Mouse (Mus musculus): ENCODE measurements around the gene Zfp36l1.
A peak's percentile ranks its signal among the peaks of the same experiment; 100 is the strongest.

Gene Zfp36l1

DNA sequence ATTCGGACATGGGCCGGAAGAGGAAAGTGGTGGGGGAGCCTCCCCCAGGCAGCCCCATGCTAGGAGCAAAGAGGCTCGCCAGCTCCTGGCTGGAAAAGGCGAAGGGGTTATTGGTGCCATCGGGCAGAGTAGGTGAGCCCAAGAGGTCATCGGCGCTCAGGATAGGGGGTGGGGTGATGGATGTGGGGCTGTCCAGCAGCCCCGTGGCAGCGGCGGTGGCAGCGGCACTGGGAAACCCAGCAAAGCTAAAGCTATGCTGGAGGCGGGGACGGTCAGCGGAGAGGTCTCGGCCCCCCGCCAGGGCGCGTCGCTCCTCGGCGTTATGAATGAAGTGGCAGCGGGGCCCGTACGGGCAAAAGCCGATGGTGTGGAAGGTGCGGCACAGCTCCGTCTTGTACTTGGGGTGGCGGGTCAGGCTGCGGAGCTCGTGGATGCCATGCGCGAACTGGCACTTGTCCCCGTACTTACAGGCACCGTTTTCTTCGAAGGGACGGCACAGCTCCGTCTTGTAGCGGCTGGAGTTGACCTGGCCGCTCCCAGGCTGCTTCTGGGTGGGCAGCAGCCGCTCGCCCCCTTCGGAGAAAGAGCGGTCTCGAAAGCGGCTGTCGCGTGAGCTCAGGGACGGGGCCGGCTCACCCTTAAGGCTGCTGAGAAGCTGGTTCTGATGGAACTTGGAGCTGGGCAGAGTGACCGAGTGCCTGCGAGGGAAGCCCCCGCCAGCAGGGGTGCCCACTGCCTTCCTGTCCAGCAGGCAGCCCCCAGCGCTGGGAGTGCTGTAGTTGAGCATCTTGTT lies 2.9 kb downstream of the Zfp36l1 start:
- DNase-seq (ENCODE audit: low spot score in 2 of 2): peak in 1 of 2 experiments; percentile 38

DNA sequence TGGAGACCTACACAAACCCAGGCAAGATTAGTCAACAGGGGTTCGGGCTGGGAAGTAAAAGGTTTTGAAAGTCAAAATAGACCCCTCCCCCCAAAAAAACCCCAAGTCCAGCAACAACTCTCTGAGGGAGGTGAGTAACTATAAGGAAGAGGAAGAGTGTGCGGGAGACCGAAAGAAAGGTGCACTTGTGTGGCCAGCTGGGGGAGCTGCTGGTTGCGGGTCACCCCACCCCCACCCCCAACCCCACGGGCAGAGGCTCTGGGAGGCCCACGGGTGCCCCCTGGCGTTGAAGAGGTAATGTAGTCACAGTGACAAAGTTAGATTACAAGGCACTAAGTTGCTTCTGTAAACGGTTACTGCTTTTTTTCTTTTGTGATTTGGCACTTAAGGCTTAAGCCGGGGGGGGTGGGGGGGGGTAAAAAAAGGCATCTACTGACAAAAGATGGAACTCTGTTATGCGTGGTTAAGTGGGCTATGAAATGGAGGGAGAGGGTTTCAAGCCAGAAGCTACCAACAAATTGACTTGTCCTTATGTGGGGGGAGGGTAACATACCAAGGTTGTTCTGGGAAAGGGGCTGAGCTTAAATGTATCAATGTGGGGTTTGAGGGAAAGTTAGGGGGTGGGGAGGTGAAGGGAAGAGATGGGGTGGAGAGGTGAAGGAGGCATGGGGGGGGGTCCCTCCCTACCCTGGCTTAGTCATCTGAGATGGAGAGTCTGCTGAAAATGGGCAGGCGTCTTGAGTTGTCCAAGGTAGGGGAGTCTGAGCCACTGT lies 3.7 kb downstream of the Zfp36l1 start:
- DNase-seq (ENCODE audit: low spot score in 2 of 2): peak; percentile 60 to 77

DNA sequence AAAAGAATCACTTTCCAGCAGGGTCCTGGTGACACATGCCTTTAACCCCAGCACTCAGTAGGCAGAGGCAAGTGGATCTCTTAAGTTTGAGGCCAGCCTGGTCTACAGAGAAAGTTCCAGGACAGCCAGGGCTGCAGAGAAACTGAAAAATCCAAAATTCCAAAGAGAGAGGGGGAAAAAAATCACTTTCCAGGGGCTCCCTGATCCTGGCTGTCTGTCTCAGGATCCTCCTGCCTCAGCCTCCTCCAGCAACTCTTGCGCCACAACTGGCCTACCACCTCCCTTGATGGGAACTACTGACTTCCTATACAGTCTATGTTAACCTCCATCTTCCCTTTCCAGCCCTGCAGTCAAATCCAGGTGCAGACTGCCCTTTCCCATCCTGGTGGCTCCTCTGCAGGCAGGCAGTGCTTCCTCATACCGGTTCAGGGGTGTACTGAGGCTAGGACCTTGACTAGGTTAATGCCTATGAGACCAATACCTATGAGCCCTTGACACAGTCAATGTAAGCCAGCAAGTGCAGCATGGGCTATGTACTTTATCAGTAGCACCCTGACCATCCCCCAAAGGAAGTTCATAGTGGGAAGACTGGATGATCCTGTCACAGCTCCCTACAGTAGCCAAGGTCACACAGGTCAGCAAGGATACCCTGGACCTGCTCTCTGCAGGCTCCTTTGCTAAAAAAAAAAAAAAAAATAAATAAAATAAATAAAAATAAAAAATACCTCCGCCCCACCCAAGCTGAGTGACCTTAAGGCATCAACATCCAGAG lies 5.7 kb downstream of the Zfp36l1 start:
- no peak for DNase-seq (ENCODE audit: low spot score in 2 of 2)

DNA sequence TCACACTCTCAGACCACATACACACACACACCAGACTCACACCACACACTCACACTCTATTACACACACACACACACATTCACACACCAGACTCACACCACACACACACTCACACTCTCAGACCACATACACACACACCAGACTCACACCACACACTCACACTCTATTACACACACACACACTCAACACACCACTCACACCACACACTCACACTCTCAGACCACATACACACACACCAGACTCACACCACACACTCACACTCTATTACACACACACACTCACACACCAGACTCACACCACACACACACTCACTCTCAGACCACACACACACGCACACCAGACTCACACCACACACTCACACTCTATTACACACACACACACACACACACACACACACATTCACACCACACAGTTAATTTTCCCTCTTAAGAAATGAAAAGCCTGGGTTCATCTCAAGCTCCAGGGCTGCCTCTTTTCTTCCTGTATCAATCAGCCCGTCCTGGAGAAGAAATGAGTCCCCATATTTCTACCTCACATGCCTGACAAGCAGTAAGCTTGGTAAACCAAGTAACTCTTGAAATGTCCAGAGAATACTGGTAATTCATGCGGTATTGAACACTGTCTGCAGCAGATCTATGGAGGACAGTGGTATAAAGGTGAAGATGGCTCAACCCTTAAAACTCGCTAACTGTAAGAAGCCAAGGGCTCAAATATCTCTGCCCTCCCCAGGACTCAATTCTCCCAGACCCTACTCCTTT lies 6.5 kb downstream of the Zfp36l1 start:
- no peak for DNase-seq (ENCODE audit: low spot score in 2 of 2)

DNA sequence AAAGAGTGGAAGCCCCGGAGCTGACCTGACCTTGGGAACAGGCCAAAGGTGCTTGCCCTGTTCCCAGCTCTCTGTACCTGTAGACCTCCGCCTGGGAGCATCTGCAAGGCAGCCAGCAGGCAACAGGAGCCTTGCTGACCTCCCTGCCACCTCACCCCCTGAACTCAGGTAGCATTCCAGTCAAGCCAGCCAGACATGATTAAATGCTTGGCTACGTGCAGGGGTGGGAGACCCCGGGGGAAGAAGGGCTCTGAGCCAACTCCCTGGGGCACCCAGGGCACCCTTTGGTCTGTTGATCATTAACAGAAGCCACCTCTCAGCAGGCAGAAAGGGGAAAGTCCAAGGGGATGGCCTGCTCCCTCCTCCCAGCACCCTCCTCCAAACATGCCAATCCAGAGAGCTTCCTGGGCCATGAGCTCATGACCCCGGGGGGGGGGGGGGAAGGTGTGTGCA lies 9.3 kb downstream of the Zfp36l1 start:
- DNase-seq (ENCODE audit: low spot score in 2 of 2): peak; percentile 73 to 78

DNA sequence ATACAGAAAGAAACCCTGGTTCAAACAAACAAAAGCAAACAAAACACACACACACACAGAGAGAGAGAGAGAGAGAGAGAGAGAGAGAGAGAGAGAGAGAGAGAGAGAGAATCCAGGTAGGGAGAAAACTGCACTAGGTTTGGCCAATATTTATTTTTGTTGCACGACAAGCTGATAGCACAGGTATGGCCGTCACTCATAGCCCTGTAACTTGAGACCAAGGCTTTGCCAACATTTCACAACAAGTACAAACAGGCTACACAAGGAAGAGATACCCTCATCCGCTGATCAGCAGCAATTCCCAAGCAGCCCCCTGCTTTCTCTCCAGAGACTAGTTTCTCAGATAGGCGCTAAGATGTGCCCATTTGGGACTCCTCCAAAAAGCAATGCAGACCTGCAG lies 9.7 kb downstream of the Zfp36l1 start:
- DNase-seq (ENCODE audit: low spot score in 2 of 2): no peak

DNA sequence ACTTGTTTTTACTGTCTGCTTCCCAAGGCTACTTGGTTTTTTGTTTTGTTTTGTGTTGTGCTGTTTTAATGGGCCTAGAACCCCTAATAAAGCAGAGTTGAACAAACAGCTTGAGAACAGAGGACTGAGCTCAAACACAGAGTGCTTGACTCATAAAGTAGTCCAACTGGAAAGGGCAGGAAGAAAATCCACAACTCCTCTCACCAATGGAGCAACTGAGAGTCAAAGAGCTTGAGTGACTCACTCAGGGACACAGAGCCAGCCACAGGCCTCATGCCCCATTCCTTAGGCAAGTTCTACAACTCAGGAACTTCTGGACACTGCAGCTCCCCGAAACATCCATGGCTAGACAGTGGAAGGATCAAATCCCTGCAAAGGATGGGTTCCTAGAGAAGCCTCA lies 14.0 kb downstream of the Zfp36l1 start:
- no peak for DNase-seq (ENCODE audit: low spot score in 2 of 2)

DNA sequence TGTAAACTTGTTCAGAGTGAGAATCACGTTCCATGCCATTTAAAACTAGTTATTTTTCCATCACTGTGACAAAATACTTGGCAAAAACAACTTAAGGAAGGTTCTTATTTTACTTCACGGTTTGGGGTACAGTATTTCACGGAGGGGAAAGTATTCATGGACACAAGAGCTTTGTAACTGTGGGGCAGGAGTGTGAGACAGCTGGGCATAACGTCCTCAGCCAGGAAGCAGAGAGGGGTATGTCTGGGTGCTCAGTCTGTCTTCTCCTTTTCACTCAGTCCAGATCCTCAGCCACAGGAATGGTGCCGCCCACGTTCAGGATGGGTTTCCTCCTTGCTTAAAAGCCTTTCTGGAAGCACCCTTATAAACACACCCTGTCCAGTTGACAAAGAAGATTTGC lies 16.1 kb downstream of the Zfp36l1 start:
- DNase-seq (ENCODE audit: low spot score in 2 of 2): no peak

DNA sequence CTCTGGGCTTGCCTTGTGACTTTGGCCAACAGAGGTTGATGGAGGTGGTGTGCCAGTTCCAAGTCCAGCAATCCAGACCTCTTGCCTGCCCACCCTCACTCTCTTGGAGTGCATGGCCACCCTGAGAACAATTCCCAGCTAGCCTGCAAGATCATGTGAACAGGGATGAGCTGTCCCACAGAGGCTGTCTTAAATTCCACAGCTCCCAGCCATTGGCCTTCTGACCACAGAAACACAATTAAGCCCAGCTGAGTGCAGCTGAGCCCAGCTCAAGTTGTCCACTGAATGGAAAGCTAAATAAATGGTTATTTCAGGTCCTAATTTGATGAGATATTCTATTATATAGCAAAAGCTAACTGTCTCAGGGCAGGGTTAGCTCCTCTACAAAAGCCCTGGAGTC lies 20.0 kb downstream of the Zfp36l1 start:
- no peak for DNase-seq (ENCODE audit: low spot score in 2 of 2)

DNA sequence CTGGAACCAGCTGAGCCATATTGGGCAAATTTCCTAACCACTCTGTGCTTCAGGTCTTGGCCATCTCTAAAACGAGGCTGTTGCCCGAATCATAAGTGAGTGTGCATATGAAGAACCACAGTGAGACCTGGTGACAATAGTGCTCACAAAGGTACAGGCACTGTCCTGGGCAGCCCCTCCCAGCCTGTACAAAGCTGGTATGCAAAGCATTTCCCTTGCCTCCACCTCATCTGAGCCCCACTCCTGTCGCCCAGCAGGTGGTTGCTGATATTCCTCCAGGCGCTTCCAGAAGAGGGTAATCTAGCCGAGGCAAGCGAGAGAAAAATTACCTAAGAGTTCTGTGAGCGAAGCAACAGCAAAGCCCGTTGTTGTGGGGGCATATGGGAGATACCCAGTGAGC lies 21.7 kb downstream of the Zfp36l1 start:
- DNase-seq (ENCODE audit: low spot score in 2 of 2): no peak

DNA sequence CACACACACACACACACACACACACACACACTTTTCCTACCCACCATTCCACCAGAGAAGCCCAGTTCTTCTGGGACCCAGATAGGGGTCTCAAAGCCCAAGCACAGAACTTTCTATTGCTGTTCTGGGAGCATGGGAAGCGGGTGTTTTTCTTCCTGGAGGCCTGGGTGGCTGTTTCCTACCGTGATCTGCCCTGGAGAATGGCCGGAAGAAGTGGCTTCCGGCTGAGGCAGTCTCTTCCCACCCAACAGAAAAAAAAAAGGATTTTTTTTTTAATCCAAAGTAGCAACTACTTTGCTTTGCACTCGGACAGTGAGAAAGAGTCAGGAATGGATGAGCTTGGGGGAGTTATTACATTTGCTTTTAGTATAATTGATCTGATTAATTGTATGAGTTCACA lies 22.3 kb downstream of the Zfp36l1 start:
- no peak for DNase-seq (ENCODE audit: low spot score in 2 of 2)

DNA sequence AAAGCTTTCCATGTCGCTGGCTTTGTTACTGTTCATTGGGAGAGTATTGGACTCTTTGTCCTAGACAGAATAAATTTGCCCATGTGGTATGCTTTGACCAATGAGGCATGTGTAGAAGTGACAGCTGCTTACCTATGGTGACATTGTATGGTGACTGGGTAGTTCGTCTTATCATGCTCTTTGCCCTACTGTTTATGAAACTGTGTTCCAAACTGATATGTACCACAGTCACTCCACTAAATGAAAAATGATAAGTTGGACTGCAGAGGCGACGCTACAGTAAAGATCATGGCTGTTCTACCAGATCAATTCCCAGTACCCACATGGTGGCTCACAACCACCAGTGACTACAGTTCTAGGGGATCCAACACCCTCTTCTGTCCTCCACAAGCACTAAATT lies 24.7 kb downstream of the Zfp36l1 start:
- DNase-seq (ENCODE audit: low spot score in 2 of 2): no peak

DNA sequence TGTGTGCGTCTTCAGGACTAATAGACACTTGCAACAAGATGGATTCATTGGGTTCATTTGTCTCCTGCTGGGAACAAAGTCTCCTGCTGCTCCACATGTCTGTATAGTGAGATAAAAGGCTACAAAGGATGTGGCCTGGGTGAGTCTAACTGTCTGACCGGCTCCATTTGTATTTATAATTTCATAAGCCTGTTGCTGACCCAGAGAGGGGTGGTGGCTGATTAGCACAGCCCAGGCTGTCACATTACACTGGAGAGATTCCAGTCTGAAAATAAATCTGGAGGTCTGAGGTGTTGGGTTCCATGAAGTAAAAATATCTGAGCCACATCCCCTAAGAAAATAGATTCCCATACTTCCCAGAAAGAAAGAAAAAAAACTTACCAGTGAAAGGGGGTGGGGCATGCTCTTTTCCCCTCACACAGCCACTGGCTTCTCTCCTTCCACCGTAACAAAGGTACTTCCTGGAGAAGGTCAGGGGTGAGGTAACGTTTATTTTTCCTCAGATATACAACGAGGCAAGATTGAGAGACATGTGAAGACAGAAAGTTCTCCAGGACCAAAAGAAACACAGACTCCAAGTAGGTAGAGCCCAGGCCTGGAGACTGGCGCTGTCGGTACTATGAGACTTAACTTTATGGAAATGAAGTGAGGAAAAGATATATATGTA lies 28.2 kb downstream of the Zfp36l1 start:
- no peak for DNase-seq (ENCODE audit: low spot score in 2 of 2)

DNA sequence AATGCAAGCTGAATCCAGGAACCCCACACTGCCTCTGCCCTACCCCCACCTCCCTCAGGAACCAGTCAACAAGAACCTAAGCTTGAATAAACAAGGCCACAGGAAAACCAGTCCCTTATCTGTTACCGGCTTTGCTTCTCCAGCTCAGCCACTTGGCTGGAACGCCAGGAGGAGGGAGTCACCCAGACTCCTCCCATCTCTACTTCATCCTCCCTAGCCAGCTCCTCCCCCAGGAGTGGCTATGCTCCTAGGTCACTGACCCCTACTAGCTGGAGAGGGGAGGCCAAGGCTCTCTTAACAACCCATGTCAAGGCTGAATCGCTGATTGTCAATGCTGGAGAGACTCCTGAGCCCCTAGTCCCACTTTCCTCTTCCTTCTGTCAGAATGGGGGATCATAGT lies 28.9 kb downstream of the Zfp36l1 start:
- peak; percentile 75 to 76 for DNase-seq (ENCODE audit: low spot score in 2 of 2)

DNA sequence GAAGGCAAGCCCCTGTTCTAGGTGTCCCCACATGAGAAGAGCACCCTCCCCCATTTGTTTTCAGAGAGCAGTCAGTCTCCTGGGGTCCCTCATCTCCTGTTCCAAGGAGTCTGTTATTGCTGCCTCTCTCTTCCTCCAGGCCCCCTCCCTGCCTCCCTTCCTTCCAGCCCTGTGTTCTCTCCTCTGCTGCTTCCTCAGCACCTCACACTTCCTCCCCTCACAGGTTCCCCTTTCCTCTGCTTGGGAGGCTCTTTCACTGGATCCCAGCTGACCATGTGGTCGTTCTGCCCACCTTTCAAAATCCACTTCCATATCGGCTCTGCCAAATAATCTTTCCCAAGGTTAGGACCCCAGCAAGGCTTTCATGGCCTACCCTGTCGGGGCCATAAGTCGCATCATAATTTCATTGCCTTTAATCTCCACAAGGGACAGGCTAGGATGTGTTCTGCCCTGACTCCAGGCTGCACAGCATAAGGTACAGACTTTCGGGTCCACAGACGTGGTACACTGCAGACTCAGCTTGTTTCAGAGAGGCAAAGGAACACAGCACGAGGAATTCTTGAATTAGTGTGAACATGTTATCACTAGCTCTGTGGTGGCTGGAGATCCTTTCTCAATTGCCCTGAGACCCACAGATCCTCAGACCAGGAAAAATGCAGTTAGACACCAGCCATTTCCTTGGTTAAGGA lies 29.5 kb downstream of the Zfp36l1 start:
- DNase-seq (ENCODE audit: low spot score in 2 of 2): no peak

DNA sequence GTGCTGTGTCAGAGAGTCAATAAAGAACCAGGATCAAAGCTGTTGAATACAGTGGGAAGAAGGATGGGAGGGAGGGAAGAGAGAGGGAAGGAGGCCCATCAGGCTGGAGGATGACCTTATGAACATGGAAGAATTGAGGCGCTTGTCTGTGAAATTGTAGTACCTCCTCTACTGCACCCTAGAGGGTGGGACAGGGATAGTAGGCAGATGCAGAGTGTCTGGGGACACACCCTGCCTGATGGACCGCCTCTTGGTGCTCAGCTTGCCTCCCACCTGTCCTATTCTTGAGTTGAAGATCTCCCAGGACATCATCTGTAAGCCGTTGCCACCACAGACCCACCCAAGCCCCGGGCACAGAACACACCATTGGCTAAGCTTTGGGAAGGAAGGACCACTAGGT lies 30.1 kb downstream of the Zfp36l1 start:
- DNase-seq (ENCODE audit: low spot score in 2 of 2): no peak

DNA sequence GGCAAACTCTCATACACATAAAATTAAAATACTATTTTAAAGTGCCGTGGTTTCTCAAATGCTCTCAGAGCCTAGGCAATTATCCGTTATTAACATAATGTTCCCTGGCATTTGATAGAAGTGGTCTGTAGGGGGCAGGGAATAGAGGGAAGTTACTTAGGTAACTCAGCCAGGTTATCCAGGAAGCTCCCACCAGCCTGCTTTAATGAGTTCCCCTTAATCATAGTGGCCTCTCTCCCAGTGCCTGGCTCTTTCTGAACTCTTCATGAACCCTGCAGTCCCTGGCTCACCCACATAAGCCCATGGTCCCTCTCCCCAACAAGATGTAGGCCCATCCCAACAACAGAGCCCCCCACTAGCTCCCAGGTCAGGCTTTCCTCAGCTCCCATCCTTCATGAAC lies 31.4 kb downstream of the Zfp36l1 start:
- no peak for DNase-seq (ENCODE audit: low spot score in 2 of 2)

DNA sequence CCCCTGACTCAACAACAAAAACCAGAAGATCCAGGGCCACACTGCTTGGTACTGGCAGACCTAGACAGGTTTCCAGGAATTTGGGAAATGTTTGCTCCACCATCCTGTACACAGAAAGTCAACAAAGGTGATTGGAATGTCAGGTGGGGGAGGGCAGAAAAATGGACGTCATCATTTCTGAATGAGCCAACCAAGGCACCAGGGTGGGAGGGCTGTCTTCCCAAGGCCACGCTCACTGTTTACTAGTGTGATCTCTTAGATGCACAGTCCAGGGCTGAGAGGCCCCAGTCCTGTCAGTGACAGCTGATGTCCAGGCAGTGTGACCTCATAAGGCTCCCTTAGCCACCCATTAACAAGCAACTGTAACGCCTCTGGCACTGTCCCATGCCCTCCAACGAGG lies 32.9 kb downstream of the Zfp36l1 start:
- no peak for DNase-seq (ENCODE audit: low spot score in 2 of 2)

DNA sequence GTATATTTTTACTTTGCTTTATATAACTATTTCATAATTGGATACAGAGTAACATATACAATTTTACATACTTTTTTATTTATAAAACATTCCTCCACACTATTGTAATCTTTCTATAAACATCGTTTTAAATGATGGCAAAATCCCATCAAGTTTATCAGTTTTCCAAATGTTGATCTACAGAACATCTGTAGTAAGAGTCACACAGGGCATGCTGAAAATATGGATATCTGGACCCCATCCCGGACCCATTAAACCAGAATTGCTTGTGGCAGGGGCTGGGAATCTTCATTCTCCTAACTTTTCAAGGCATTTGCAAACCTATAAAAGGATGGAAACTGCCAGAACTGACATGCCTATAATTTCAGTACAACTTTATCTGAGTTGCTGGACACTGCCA lies 38.5 kb downstream of the Zfp36l1 start:
- no peak for DNase-seq (ENCODE audit: low spot score in 2 of 2)

DNA sequence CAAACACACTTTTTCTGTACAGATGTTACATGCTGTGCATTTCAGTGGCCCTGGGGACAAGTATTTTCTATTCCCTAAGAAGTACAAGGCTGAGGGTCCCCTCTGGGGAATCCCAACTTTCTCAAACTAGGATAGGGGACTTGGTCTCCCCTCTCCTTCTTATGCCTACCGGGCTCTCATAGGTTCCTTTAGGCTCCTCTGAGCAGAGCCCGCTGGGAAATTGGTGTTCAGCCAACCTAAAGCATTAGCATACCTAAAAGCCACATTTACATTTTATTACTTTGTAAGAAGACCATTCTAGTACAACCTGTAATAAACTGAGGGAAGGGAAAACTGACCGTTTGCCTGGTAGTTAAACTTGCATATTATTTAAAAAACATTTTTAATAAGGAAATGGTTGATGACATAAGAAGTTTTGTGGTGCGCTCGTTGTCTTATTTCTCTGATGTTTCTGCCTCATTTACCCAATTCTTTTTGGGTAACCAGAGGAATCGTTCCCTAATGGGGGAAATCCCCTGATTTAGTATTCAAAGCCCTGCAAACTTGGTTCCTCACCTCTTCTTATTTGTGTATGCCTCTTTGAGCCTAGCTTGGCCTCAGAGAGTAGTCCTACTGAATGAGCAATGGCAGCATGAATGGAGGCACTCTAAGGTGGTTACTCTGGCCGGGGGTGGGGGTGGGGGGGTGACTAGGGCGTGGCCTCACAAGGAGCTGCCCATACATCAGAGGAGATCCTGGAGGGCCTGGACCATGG lies 42.1 kb downstream of the Zfp36l1 start:
- DNase-seq (ENCODE audit: low spot score in 2 of 2): no peak
